Mouse (Mus musculus): ENCODE data around the gene Dennd1c.

The Dennd1c gene

GRCm38 (mm10) chr17:57095855-57096622 is 17.7 kb upstream of the Dennd1c start:
- in situ Hi-C loops (cut with MboI, MseI), result loop anchor here (5.0 to 25.0 kb wide), 3 partner anchors 71 to 1816 kb away; no protein-coding TSS in a partner anchor

DNA sequence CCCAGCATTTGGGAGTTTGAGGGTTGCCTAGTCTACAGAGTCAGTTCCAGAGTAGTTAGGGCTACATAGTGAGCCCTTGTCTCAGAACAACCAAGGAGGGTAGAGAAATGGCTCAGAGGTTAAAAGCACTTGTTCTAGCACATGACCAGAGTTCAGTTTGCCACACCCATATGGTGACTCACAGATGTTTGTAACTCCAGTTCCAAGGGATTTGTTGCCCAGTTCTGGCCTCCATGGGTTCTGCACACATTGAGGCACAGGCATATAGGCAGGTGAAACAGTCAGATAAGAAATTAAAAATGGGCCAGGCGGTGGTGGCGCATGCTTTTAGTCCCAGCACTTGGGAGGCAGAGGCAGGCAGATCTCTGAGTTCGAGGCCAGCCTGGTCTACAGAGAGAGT is 15.9 kb upstream of the Dennd1c start:
- in situ Hi-C loops (cut with MboI, MseI), result loop anchor here (25.0 kb wide), 1 partner anchor 1818 kb away; no protein-coding TSS in a partner anchor

GRCm38 (mm10) chr17:57087049-57087832 is 8.9 kb upstream of the Dennd1c start, which contains the start of gene Tubb4a:
TSS of gene Tubb4a (minus strand) at chr17:57087782.
- in situ Hi-C loops (cut with MboI, MseI), result loop anchor here (25.0 kb wide), 1 partner anchor 1825 kb away; no protein-coding TSS in a partner anchor

- in situ Hi-C loops (cut with MboI, MseI), result loop anchor here (25.0 kb wide), 1 partner anchor 1826 kb away; no protein-coding TSS in a partner anchor
Measured at GRCm38 (mm10) chr17:57085970-57086757, 7.8 kb upstream of the Dennd1c start.

- in situ Hi-C loops (cut with MboI, MseI), result loop anchor here (25.0 kb wide), 1 partner anchor 1830 kb away; no protein-coding TSS in a partner anchor
Measured at GRCm38 (mm10) chr17:57082481-57082880, 4.2 kb upstream of the Dennd1c start.

GRCm38 (mm10) chr17:57081234-57081842 is 3.0 kb upstream of the Dennd1c start:
- in situ Hi-C loops (cut with MboI, MseI), result loop anchor here (25.0 kb wide), 1 partner anchor 1831 kb away; no protein-coding TSS in a partner anchor

- in situ Hi-C loops (cut with MboI, MseI), result loop anchor here (25.0 kb wide), 1 partner anchor 1832 kb away; no protein-coding TSS in a partner anchor
Measured at GRCm38 (mm10) chr17:57079919-57080318, 1.6 kb upstream of the Dennd1c start.

GRCm38 (mm10) chr17:57076916-57077315 is 1.4 kb downstream of the Dennd1c start:
- in situ Hi-C loops (cut with MboI, MseI), result loop anchor here (25.0 kb wide), 1 partner anchor 1835 kb away; no protein-coding TSS in a partner anchor

- in situ Hi-C loops (cut with MboI, MseI), result no loop called here
Measured at GRCm38 (mm10) chr17:57070699-57071098, 7.6 kb downstream of the Dennd1c start.

DNA sequence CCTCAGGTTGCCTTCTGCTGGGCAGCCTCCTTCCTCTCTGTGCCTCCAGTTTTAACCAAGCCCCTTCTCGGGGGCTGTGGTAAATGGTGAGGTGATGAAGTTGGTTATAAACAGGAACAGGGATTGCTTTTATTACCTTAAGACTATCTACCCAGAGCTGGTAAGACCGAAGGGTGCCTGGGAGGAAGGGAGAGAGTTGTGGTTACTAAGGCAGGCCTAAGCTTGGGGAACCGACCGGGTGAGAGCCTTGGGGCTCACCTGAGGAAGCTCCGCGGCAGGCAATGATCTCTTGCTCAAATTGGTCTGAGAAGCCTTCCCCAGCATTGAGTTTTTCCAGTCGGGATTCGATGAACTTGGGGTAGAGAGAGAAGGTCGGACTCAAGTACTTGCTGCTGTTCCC is 8.0 kb downstream of the Dennd1c start:
- in situ Hi-C loops (cut with MboI, MseI), result no loop called here

- in situ Hi-C loops (cut with MboI, MseI), result no loop called here
Measured at GRCm38 (mm10) chr17:57066908-57067307, 11.4 kb downstream of the Dennd1c start.

DNA sequence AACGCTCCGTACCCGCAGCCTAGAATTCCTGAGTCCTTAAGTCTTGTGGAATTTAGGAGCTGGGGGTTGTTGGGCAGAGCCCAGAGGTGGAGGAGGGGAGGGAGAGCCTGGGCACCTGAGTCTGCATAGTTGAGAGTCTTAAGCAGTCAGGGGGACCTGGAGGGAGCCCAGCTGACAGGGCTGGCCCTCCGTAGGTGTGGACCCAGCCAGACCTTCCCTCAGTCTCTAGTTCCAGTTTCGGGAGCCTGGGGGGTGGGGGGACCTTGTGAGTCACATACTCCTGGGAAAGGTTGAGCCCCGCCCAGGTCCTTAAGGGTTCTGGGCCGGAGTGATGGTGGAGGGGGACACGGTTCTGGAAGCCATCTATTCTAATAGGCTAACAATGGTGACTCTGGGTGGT is 15.3 kb downstream of the Dennd1c start:
- in situ Hi-C loops (cut with MboI, MseI), result no loop called here

- in situ Hi-C loops (cut with MboI, MseI), result no loop called here
Measured at GRCm38 (mm10) chr17:57062548-57062947, 15.8 kb downstream of the Dennd1c start.

- in situ Hi-C loops (cut with MboI, MseI), result no loop called here
Measured at GRCm38 (mm10) chr17:57062011-57062521, 16.2 kb downstream of the Dennd1c start.

- in situ Hi-C loops (cut with MboI, MseI), result no loop called here
Measured at GRCm38 (mm10) chr17:57061069-57061468, 17.2 kb downstream of the Dennd1c start.

- in situ Hi-C loops (cut with MboI, MseI), result no loop called here
Measured at GRCm38 (mm10) chr17:57060231-57060801, 18.0 kb downstream of the Dennd1c start.

DNA sequence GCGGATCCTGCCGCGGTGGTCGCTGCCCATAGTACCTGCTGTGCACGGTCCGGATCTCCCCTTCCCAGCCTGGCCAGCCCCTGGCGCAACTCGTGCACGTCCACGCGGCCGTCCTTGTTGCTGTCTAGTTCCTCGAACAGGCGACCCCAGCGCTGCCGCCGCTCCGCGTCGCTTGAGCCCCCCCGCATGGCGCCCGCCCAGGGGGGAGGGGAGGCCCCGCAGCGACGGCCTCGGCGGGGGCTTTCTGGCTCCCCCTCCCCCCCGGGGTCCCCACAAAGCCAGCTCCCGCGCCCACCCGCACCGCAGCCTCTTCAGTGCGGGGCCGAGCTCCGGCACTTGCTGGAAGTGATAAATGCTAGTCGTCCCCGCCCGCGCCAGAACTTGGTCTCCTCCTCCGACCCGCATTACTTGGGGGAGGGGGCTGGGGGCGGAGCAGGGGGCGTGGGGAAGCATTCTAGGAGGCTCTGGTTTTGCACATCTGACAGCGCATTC is 18.8 kb downstream of the Dennd1c start, which contains the start of gene Slc25a23:
Slc25a23 (minus strand) TSS at position 378 of the 492 bp plus-strand sequence.
- in situ Hi-C loops (cut with MboI, MseI), result no loop called here

GRCm38 (mm10) chr17:57058891-57059485 is 19.3 kb downstream of the Dennd1c start, which contains the start of gene Crb3:
TSS of gene Crb3 (plus strand) at chr17:57059105.
- in situ Hi-C loops (cut with MboI, MseI), result no loop called here

DNA sequence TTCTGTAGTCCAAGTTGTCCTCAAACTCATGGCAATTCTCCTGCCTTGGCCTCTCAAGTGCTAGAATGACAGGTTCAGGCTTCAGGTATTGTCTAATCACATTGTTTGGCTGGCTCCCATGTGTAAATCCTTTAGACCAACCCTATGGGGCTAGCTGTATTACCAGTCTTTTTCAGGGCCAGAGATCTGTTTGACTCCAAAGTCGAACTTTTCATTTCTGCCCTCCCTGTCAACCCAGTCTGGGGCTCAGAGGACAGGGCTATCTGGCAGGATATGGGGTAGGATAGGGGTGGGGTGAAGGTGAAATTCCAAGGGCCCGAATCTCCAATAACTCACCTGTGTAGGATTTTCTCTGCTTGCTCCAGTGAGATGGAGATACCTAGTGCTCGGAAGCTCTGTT is 22.1 kb downstream of the Dennd1c start:
- in situ Hi-C loops (cut with MboI, MseI), result no loop called here
